Mouse (Mus musculus): Measurements from ENCODE around the gene Mpzl3.

Gene Mpzl3

DNA sequence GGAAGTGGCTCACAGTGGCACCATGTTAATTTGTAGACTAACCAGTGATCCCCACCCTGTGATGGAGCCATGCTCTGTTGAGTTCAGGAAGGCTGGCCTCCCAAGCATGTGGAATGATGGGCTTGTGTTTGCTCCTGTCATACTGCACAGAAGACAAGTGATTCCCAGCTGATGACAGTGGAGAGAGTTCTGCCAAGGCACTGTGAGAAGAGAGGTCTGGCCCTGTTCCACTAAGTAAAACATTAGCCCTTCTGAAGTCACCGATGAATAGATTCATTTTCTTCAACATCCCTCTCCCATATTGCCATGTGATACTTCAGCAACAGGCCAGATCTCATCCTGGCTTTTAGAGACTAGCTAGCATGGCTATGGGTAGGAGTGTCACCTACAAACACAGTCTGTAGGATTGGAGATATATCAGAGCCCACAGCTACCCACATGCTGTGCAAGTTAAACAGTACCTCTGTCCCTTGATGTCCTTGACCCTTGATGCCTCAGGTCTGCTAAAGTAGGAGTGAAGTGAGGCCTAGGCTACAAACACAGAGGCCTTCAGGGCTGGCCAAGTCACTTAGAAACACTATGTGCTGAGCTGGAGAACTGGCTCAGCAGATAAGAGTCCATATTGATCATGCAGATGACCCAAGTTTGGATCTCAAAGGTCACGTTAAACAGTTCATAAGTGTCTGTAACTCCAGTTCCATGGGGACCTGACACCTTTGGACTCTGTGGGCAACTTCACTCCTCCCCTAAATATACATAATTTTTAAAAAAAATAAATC lies 50.8 kb downstream of the Mpzl3 start:
- no peak for DNase-seq

DNA sequence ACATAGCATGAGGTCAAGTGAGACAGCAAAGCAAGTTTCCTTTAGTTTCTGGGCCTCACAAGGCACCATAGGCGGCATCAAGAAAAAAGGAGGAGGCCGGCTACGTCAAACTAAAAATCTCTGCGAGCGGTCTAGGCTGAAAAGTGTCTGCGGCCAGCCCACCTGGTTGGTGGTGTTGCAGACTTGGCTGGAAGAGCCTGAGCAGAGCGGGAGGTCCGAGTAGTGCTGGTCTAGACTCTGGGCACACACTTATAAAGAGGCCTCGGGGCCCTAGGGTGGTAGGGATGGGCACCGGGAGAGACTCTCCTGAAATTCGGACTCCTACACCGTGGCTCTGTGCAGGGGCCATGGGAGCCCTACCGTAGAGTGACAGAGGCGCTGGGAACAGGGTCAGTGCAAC lies 60.7 kb downstream of the Mpzl3 start:
- DNase-seq, result peak; percentile 27 to 42

DNA sequence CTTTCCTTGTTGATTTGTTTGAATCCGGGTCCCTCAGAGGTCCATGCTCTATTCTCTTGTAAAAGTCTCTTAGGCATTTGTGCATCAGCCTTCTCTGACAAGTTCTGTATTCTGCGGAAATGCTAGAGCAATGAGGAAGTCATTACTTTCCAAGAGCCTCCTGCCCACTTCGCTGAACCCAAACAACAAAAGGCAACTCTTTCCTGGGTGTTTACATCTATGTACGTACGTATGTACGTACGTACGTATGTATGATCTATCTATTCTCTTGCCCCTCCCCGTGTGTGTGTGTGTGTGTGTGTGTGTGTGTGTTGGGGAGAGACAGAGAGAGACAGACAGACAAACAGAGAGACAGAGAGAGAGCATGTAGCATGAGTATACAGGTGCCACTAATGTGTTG lies 61.8 kb downstream of the Mpzl3 start:
- DNase-seq, result no peak

DNA sequence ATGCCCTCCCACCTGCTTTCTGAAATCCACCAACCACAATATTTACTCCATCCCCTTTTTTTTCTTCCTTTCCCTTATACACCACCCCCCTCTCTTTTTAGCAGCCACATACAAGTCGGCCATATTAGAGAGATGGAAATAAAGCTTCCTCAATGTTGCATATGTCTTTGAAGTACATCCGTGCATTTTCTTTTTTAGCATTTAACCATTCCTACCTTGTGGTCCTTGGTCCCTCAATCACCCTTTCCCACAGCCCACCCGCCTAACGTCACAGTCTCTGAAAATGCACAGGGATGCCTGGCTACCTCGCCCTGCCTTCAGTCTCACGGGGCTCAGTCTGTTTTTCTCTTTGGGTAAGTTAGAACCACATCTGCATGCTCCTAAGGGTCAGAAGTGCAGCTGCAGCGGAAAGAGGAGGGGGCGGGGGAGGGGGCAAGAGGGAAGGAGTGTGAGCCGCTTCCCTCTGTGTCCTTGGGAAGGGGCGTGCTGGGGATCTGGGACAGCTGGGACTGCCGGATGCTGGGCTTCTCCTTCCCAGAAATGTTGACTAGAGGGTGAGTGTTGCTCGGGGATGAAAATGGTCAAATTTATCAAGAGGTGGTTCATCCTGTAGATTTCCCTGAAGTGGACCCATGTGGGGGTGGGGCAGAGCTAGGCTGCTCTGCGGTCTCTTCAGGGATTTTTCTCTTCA lies 62.9 kb downstream of the Mpzl3 start, which contains the start of gene Scn2b:
TSS of gene Scn2b (plus strand) at position 42 of the 691 bp plus-strand sequence.
- DNase-seq, result peak; percentile 12 to 39

DNA sequence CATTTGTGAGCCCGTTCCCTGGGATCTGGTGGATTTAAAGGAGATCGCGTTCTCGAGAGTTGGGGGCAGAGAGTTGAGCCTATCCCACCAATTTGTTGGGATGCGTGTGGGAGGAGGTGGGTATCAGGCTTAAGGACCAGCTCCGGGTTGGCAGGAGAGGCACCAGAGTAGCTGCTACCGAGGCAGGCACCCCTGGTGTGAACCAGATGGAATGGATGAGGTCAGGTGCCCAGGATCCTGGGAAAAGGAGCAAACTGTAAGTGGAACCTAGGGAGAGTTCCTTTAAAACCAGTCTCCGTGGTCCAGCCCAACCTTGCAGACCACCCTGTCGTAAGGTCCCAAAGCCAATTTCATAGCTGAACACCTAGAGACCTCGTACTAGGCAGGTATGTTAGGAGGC lies 63.6 kb downstream of the Mpzl3 start:
- DNase-seq, result no peak

DNA sequence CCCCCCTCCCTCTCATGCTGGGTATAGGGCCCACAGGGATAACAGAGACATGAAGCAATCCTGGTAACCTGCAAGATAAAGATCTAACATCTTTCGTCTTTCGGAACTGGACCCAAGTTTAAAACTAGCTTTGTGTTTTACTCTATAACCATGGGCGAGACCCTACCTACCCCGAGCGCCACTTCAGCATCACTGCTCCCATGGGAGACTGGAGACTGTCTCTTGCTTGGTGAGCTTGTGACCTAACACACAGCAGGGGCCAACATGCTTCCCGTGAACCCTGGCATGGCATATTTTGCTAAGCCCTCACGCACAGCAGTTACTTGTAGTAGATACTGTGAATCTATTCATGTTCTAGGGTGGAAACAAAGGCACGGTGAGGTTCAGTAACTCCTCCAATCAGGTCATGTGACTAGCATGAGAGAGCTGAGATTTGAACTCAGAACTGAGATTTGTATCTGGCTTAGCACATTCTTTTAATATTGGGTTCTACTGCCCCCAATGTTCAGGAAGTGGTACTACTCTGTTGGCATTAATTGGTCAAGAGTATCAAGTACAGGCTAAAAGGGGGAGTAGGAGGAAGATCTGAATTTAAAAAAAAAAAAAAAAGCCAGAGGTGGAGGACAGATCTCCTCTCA lies 64.4 kb downstream of the Mpzl3 start:
- DNase-seq, result no peak

DNA sequence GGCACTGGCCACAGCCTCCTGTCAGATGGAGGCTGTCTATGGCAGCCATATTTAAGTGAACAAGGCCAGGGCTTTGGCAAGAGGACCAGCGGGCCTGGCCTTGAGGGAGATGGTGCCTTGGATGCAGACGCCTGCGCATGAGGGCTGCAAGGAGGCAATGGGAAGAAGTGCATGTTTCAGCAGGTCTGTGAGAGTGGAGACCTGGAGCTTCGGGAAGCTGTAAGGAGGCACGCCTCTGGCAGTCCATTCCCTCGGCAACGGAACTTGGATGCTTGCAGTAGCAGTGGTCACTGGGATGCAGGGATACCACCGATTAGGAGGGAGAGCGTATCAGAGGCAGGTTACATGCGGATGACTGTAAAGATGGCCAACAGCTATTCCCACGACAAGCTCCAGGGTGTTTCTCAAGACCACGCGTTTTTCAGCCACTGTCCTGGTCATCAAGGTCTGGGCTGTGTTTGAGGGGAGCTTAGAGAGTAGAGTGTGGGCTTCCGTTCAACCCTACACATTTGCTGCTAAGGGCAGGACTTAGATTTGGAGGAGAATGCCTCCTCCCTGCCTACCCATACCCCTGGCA lies 65.1 kb downstream of the Mpzl3 start:
- no peak for DNase-seq

DNA sequence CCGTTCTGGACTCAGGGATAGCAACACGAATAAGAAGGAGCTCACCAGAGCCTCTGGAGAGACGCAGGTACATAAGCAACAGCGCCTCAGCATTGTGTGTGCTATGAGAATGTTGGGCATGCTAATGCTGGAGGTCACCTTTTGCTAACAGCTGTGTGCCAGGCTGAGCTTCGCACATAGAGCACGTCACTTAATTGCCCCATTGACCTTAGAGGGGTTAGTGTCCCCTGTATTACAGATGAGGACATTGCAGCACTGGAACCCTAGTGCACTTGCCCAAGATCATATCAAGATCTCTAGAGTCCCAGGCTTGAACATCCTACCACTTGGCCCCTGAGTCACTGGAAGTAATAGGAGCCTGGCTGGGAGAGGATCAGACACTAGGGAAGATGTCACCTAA lies 65.6 kb downstream of the Mpzl3 start:
- no peak for DNase-seq

DNA sequence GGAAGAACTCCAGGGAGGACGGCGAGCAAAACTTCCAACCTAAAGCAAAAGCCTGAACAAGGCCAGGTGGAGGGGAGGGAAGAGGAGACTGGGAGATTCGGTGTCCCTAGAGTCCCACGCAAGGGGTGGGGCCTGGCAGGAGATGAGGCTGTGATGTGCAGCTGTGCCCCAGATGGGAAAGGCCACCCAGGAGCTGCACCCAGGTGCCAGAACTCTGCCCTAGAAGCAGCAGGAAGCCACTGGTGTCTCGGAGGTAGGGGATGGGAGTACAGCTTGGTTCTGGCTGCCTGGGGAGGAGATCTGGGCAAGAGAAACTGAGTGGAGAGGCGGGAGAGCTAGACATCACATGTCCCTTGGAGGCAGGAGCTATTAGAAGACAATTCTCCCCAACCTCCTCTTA lies 66.0 kb downstream of the Mpzl3 start:
- no peak for DNase-seq

DNA sequence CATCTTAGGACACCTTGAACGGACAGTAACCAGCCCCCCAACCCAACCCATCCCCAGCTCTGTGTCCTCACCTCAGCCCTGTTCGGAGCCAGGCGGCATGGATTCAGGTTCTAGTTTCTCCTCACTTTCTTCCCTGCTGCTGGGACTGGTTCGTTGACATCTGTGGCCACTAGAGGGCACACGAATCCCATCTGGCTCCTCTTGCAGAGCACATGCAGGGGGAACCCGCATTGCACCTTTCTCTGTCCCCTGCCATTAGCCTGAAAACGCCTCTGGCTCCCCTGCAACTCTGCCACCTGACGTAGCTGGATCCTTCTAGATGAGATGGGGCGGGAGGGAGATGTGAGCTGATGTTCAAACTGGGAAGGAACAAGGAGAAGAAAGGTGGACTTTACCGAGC lies 66.8 kb downstream of the Mpzl3 start:
- peak; percentile 69 to 81 for DNase-seq

DNA sequence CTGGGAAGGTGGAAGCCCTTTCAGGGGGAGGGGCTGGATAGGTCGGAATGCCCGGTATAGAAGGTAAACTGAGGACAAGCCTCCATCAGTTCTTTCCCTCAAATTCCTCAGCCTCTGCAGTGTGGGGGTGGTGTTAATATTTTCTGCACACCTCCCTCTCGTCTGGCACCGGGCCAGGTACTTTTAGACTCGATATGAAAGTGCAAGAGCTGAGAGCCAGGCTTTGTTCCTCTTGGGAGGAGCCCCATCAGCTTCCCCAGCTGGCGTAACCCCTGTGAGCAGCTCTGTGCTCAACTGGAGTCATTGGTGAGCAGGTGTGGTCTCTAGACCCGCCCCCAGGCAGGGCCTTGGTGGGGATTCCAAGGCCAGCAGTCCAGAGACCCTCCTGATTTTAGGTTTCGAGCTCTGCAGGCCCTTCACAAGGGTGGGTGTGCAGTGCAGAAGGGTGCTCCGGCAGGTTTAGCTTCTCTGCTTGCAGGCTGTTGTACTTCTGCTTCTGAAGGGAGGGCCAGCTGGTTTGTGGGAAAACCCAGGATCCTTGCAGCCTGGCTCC lies 67.3 kb downstream of the Mpzl3 start:
- DNase-seq, result peak; percentile 50 to 60

DNA sequence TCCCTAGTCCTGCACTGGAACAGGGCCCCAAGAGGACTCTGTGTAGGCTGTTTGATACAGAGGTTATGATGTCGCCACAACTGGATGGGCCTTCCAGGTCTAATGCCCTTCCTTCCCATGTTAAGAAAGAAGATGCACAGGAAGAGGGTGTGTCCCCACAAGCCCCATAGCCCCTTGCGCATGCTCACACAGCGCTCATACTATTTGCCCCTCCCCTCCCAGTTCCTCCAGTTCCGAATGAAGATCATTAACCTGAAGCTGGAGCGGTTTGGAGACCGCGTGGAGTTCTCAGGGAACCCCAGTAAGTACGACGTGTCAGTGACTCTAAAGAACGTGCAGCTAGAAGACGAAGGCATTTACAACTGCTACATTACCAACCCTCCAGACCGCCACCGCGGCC lies 70.2 kb downstream of the Mpzl3 start:
- DNase-seq, result no peak

DNA sequence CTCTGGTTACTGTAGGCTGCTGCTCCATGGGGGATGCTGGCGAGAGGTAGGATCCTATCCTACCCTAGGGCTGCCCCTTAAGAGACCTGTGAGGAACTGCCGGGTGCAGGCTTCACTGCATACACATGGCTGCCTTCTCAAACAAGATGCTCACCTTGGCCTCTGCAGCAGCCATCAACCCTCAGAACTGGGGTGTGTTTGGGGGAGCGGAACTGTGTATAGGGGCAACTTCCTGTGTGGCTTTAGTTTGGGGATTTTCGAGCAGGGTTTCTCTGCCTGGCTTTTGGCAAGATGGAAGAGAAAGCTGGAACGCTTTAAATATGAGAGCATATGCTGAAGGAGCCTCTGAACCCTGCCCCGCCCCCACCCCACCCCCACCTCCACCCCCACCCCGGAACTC lies 72.0 kb downstream of the Mpzl3 start:
- DNase-seq, result no peak
